Mouse (Mus musculus) olfactory bulb, adult 2 months (tissue): ENCODE data around the gene Filip1. TPM values are rescaled to one million over a fixed set of nuclear protein-coding genes. Genes with fewer than 3 reads are reported as not detected.

Experiments
- H3K27ac ChIP-seq: fragments of 200-500 bp; 2 replicates; pipeline ENCODE4 v1.5.1; 2012; ENCODE audit warnings: low read depth, low read length; ENCODE audit not compliant: insufficient read depth
- H3K4me1 ChIP-seq: fragments of 200-500 bp; 2 replicates; pipeline ENCODE4 v1.6.1; 2012; ENCODE audit warnings: low read length; ENCODE audit not compliant: control insufficient read depth, insufficient read depth
- H3K4me3 ChIP-seq: fragments of 200-500 bp; 2 replicates; pipeline ENCODE4 v1.5.1; 2012; ENCODE audit warnings: mild to moderate bottlenecking, low read depth, low read length, moderate library complexity; ENCODE audit not compliant: insufficient read depth
- CTCF ChIP-seq: fragments of 200-500 bp; IDR thresholded peaks from 2 replicates; pipeline ENCODE4 v1.5.1; 2012; ENCODE audit warnings: low read depth, mild to moderate bottlenecking, low read length, moderate library complexity; ENCODE audit not compliant: insufficient read depth
- POLR2A ChIP-seq: fragments of 200-500 bp; IDR thresholded peaks from 2 replicates; pipeline ENCODE4 v1.6.1; 2012; ENCODE audit warnings: mild to moderate bottlenecking, low read depth, low read length, moderate library complexity; ENCODE audit not compliant: insufficient read depth
- WGBS: fragments of 180-500 bp; shearing (Covaris S2); methylation state at CpG from one replicate; pipeline ENCODE4 v1.1.7; 2018; 5-methylcytosine and 5-hydroxymethylcytosine counted together
- polyA plus RNA-seq: library from polyadenylated mRNA; stranded (reverse); fragments of >200 nt; gene quantifications from 2 replicates; pipeline ENCODE4 v1.2.4, GENCODE M21; 2012; ENCODE audit warnings: low replicate concordance; ENCODE audit not compliant: missing spikeins, insufficient read depth, insufficient read length

Gene Filip1
- polyA plus RNA-seq, 1 experiment = not detected

GRCm38 (mm10) chr9:79810534-79810933, 202.1 kb downstream of the Filip1 start:
- WGBS = 85% methylated on average over 3 of the region's 3 CpGs
- no peak for TF ChIP-seq CTCF
- TF ChIP-seq POLR2A = no peak
- no peak overlapping the region for H3K27ac ChIP-seq
- H3K4me3 ChIP-seq = no peak overlapping the region
- no peaks in the 10 kb centered on the region for H3K4me1 ChIP-seq

DNA sequence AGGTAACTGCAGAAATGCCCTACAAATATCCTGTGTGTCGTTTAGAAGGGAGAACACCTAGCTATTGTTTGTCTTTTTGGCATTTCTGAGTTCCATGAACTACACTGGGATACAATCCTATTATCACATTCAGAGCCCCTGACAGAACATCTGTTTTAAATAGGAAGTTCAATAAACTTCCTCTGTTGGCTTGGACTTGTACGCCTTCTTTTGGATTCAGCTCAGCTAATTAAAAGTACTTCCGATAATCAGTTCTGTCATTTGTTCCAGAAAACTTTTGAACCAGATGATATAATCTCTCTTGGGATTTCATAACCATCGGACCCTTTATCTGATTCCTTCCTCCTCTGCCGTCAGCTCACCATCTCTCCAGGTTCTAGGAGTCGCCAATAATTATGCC, 203.2 kb downstream of the Filip1 start:
- TF ChIP-seq POLR2A (no peak), CTCF (no peak)
- Histone ChIP-seq H3K4me1 (no peaks in the 10 kb centered on the region), H3K27ac (no peak overlapping the region), H3K4me3 (no peak overlapping the region)
- WGBS = 73% methylated on average over 6 of the region's 6 CpGs

- TF ChIP-seq POLR2A = no peak
- TF ChIP-seq CTCF = no peak
- WGBS = 35% methylated on average over 4 of the region's 4 CpGs
These were observed 205.5 kb downstream of the Filip1 start for GRCm38 (mm10) chr9:79807178-79807577.

GRCm38 (mm10) chr9:79806317-79807075, 206.2 kb downstream of the Filip1 start:
- Histone ChIP-seq H3K27ac (no peak overlapping the region), H3K4me1 (no peaks in the 10 kb centered on the region), H3K4me3 (no peak overlapping the region)
- TF ChIP-seq CTCF (no peak), POLR2A (no peak)
- WGBS = 48% methylated on average over 12 of the region's 12 CpGs

More at GRCm38 (mm10) chr9:79807178-79807577, 205.5 kb downstream of the Filip1 start:
- Histone ChIP-seq H3K4me3 (no peak overlapping the region), H3K4me1 (no peaks in the 10 kb centered on the region), H3K27ac (no peak overlapping the region)

DNA sequence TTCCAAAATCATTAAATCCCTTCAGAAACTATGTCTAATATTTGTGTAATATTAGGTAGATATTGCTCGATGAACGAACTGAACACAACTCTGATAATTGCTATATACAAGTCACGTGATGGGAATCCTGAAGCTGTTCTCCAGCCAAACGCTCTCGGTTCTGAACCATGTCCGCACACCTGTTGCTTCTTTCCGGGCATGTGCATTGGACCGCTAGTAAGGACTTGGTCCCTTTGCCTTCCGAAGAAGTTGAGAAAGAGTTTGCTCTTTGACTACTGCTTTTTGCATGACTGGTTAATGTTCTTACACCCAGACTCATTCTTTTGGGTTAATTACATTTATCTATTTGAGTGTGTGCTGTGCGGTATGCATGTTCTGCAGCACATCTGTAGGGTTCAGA, 207.2 kb downstream of the Filip1 start:
- no peak overlapping the region for H3K27ac ChIP-seq
- no peaks in the 10 kb centered on the region for H3K4me1 ChIP-seq
- TF ChIP-seq POLR2A (no peak), CTCF (no peak)
- 85% methylated on average over 10 of the region's 10 CpGs for WGBS
- H3K4me3 ChIP-seq = no peak overlapping the region

DNA sequence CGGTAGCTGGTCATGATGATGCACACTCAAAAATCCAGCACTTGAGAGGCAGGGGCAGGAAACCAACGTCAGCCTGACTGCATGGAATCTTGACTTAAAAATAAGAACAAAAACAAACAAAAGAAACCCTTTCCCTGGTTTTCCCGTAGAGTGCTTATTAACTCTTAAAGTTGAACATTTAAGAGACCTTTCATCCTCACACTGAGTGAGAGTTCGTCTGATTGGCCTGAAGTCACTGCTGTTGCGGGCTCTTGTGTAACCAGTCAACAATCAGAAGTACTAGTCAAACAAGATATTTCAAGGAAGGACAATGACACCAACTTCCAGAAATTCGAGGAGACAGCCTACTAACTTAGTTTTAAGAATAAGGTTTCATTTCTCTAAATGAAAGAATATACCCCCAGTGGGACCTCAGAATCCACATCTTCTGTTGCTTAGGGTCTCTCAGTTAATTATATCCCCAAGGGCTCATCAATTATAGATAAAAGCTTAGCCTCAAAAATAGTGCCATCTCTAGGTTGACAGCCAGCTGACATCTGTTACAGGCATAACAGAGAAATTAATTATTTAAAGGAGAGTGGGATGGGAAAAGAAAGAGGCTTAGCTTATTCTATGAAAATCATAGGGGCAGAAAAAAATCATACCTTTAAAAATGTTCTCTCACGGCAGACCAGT, 216.1 kb downstream of the Filip1 start:
- Histone ChIP-seq H3K4me1 (no peaks in the 10 kb centered on the region), H3K4me3 (no peak overlapping the region), H3K27ac (no peak overlapping the region)
- WGBS = 75% methylated on average over 7 of the region's 7 CpGs
- TF ChIP-seq POLR2A = no peak
- no peak for TF ChIP-seq CTCF

- Histone ChIP-seq H3K4me3 (no peak overlapping the region), H3K4me1 (no peaks in the 10 kb centered on the region), H3K27ac (no peak overlapping the region)
- WGBS = 93% methylated on average over 1 of the region's 1 CpGs
- TF ChIP-seq CTCF = no peak
- no peak for TF ChIP-seq POLR2A
These were observed 217.6 kb downstream of the Filip1 start for GRCm38 (mm10) chr9:79795076-79795475.

GRCm38 (mm10) chr9:79792841-79793835, 219.5 kb downstream of the Filip1 start, which contains the start of gene Tmem30a:
Gene Tmem30a, minus strand, starts transcription at chr9:79793507.
- under 1% methylated on average over 91 of the region's 91 CpGs for WGBS
- TF ChIP-seq CTCF (no peak), POLR2A (peak; percentile 72)
- Histone ChIP-seq H3K27ac (peak within 1 kb of the TSS; percentile 68), H3K4me1 (peaks cover 3% of the 10 kb centered on the region), H3K4me3 (peak within 1 kb of the TSS; percentile 86)

DNA sequence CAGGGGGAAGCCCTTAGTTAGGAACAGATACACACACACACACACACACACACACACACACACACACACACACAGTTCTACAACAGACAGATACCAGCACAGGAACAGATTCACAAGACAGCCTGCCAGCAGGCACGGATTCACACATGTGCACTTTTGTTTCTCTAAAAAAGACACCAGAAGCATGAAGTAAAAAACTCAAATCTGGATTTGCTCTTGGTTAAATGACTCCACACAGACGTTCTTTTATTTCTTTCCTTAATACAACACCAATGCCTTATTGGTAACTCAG, 226.9 kb downstream of the Filip1 start:
- no peak for TF ChIP-seq CTCF
- no peak for TF ChIP-seq POLR2A
- Histone ChIP-seq H3K4me3 (no peak overlapping the region), H3K27ac (no peak overlapping the region), H3K4me1 (peaks cover 3% of the 10 kb centered on the region)
- WGBS = 35% methylated on average over 2 of the region's 2 CpGs
